8 mouse cellular contexts compared by ENCODE assay signal in the genomic region with DNA sequence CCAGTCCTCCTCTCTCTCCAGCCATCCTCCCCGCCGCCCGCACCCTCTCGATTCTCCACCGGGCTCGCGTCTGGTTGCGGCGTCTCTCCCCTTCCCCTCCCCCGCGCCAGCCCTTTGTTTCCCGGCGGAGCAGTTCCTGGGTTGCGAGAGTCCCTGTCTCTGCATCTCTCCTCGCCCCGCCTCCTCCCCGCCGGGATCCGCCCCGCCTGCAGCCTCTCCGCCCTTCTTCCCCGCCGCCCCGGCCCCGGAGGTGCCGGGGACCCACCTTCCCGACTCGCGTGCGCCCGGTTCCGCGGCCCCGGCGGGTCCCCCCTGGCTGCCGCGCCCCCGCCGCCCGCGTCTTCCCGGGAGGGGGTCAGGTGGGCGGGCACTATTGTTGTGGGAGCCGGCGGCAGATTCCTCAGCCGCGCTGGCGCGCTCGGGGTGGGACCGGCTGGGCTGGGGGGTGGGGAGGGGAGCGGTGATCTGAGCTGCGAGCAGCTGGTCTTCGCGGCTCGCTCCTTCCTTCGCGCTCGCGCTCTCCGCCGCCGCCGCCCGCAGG. TPM values are rescaled to one million over a fixed set of nuclear protein-coding genes. Genes with fewer than 3 reads are reported as not detected.
DNase-seq lines count a peak whose midpoint lies in the region; ATAC-seq and TF ChIP-seq lines count a peak whose summit lies in the region.

No protein-coding gene starts in this region.

- H3K36me3 ChIP-seq in embryonic facial prominence, embryonic 15.5 days, result peaks cover 5% of the 10 kb centered on the region; the same call in 1 of the 2 replicates
- no peaks in the 10 kb centered on the region for H3K36me3 ChIP-seq in heart, embryonic 12.5 days
- H3K36me3 ChIP-seq in kidney, embryonic 16.5 days (ENCODE audit: insufficient read depth, low read length), result no peaks in the 10 kb centered on the region
- no peaks in the 10 kb centered on the region for H3K36me3 ChIP-seq in liver, embryonic 11.5 days (ENCODE audit: control insufficient read depth, insufficient read depth, low read length)
- no peaks in the 10 kb centered on the region for H3K36me3 ChIP-seq in myocyte (ENCODE audit: control insufficient read depth, insufficient read depth)
- H3K36me3 ChIP-seq in stomach, embryonic 15.5 days, result no peaks in the 10 kb centered on the region

- H3K9me3 ChIP-seq in embryonic facial prominence, embryonic 15.5 days (replicated peaks), result no peaks in the 10 kb centered on the region
- no peaks in the 10 kb centered on the region for H3K9me3 ChIP-seq in heart, embryonic 12.5 days (replicated peaks)
- no peaks in the 10 kb centered on the region for H3K9me3 ChIP-seq in kidney, embryonic 16.5 days (ENCODE audit: low read length)
- no peaks in the 10 kb centered on the region for H3K9me3 ChIP-seq in liver, embryonic 11.5 days (ENCODE audit: control insufficient read depth, low read length)
- no peaks in the 10 kb centered on the region for H3K9me3 ChIP-seq in stomach, embryonic 15.5 days

- H3K4me2 ChIP-seq in embryonic facial prominence, embryonic 15.5 days (replicated peaks), result peak overlapping the region; percentile 87
- H3K4me2 ChIP-seq in heart, embryonic 12.5 days, result peak overlapping the region; percentile 81
- H3K4me2 ChIP-seq in kidney, embryonic 16.5 days (replicated peaks; ENCODE audit: low read depth, low read length), result peak overlapping the region; percentile 99
- H3K4me2 ChIP-seq in liver, embryonic 11.5 days, result peak overlapping the region; percentile 98
- peak overlapping the region; percentile 98 for H3K4me2 ChIP-seq in myocyte (ENCODE audit: low read depth)
- peak overlapping the region; percentile 94 for H3K4me2 ChIP-seq in stomach, embryonic 15.5 days

- 1% methylated on average over 50 of the region's 65 CpGs for WGBS in embryonic facial prominence, embryonic 15.5 days
- 1% methylated on average over 52 of the region's 65 CpGs for WGBS in heart, embryonic 12.5 days
- WGBS in kidney, embryonic 16.5 days, result under 1% methylated on average over 40 of the region's 65 CpGs
- under 1% methylated on average over 60 of the region's 65 CpGs for WGBS in liver, embryonic 11.5 days
- WGBS in stomach, embryonic 15.5 days, result under 1% methylated on average over 56 of the region's 65 CpGs

- peak; percentile 63 for TF ChIP-seq POLR2A in myocyte (IDR thresholded peaks at IDR 0.05; ENCODE audit: insufficient read length, low read depth)

- peak overlapping the region; percentile 71 for H3K9ac ChIP-seq in embryonic facial prominence, embryonic 15.5 days
- peak overlapping the region; percentile 80 for H3K9ac ChIP-seq in heart, embryonic 12.5 days
- peak overlapping the region; percentile 89 for H3K9ac ChIP-seq in kidney, embryonic 16.5 days (replicated peaks; ENCODE audit: low read length)
- H3K9ac ChIP-seq in liver, embryonic 11.5 days (ENCODE audit: low read depth, low read length), result peak overlapping the region; percentile 60
- peak overlapping the region; percentile 60 for H3K9ac ChIP-seq in stomach, embryonic 15.5 days

- H3K79me2 ChIP-seq in myocyte (ENCODE audit: control insufficient read depth, insufficient read depth), result no peaks in the 10 kb centered on the region

- peaks cover 8% of the 10 kb centered on the region; the same call in 1 of the 2 replicates for H3K27me3 ChIP-seq in embryonic facial prominence, embryonic 15.5 days
- peaks cover 78% of the 10 kb centered on the region for H3K27me3 ChIP-seq in heart, embryonic 12.5 days (replicated peaks)
- H3K27me3 ChIP-seq in kidney, embryonic 16.5 days (ENCODE audit: insufficient read depth, low read length), result peaks cover 22% of the 10 kb centered on the region
- H3K27me3 ChIP-seq in liver, embryonic 11.5 days (replicated peaks; ENCODE audit: control insufficient read depth, insufficient read depth, low read length), result peaks cover 90% of the 10 kb centered on the region
- no peaks in the 10 kb centered on the region for H3K27me3 ChIP-seq in myocyte (ENCODE audit: control insufficient read depth, insufficient read depth, insufficient read length)
- H3K27me3 ChIP-seq in stomach, embryonic 15.5 days (replicated peaks), result peaks cover 22% of the 10 kb centered on the region

- peaks cover 61% of the 10 kb centered on the region for H3K4me1 ChIP-seq in embryonic facial prominence, embryonic 15.5 days
- peaks cover 45% of the 10 kb centered on the region for H3K4me1 ChIP-seq in heart, embryonic 12.5 days (replicated peaks)
- H3K4me1 ChIP-seq in kidney, embryonic 16.5 days (ENCODE audit: insufficient read depth, low read length), result peaks cover 58% of the 10 kb centered on the region
- H3K4me1 ChIP-seq in liver, embryonic 11.5 days (replicated peaks; ENCODE audit: control insufficient read depth, insufficient read depth, low read length), result peaks cover 22% of the 10 kb centered on the region
- peaks cover 48% of the 10 kb centered on the region for H3K4me1 ChIP-seq in stomach, embryonic 15.5 days

- peak; percentile 45 to 46 for DNase-seq in B cell, adult 2 months
- peak; percentile 49 to 53 for DNase-seq in adrenal gland, postnatal 4 days (ENCODE audit: low spot score in 2 of 2)
- peak; percentile 83 for DNase-seq in liver, embryonic 11.5 days (ENCODE audit: low spot score)

- peak; percentile 76 for ATAC-seq in embryonic facial prominence, embryonic 15.5 days (ENCODE audit: insufficient number of reproducible peaks, low FRiP score, low TSS enrichment, low read depth)
- peak; percentile 54 for ATAC-seq in heart, embryonic 12.5 days (ENCODE audit: insufficient number of reproducible peaks, low FRiP score)
- peak; percentile 64 for ATAC-seq in kidney, embryonic 16.5 days (ENCODE audit: low FRiP score, low TSS enrichment)
- peak; percentile 46; the same call in 1 of the 2 replicates for ATAC-seq in liver, embryonic 11.5 days (replicated peaks; ENCODE audit: low FRiP score)
- ATAC-seq in stomach, embryonic 15.5 days (ENCODE audit: insufficient read depth, low FRiP score, low read depth), result peak; percentile 51

- H3ac ChIP-seq in myocyte (ENCODE audit: control insufficient read depth, insufficient read length), result peak overlapping the region; percentile 3

- peak overlapping the region; percentile 75 for H3K4me3 ChIP-seq in embryonic facial prominence, embryonic 15.5 days (replicated peaks)
- peak overlapping the region; percentile 76 for H3K4me3 ChIP-seq in heart, embryonic 12.5 days
- peak overlapping the region; percentile 86 for H3K4me3 ChIP-seq in kidney, embryonic 16.5 days (ENCODE audit: low read length)
- H3K4me3 ChIP-seq in liver, embryonic 11.5 days (ENCODE audit: low read depth, low read length), result peak overlapping the region; percentile 76
- peak overlapping the region; percentile 46 for H3K4me3 ChIP-seq in myocyte
- H3K4me3 ChIP-seq in stomach, embryonic 15.5 days (replicated peaks), result peak overlapping the region; percentile 89

- H3K27ac ChIP-seq in embryonic facial prominence, embryonic 15.5 days (replicated peaks), result peak overlapping the region; percentile 89
- H3K27ac ChIP-seq in heart, embryonic 12.5 days (ENCODE audit: poor library complexity, severe bottlenecking), result no peak overlapping the region; the same call in 1 of the 2 replicates
- peak overlapping the region; percentile 79 for H3K27ac ChIP-seq in kidney, embryonic 16.5 days (ENCODE audit: low read length)
- peak overlapping the region; percentile 38 for H3K27ac ChIP-seq in liver, embryonic 11.5 days (ENCODE audit: low read depth, low read length)
- H3K27ac ChIP-seq in stomach, embryonic 15.5 days, result peak overlapping the region; percentile 77

TF ChIP-seq in myocyte, 11 proteins besides CTCF, POLR2A, EP300 and RAD21 (continues in another document):
- TF ChIP-seq CEBPB (IDR thresholded peaks at IDR 0.05; ENCODE audit: insufficient read depth, poor library complexity, severe bottlenecking) (no peak), E2F4 (IDR thresholded peaks at IDR 0.05; ENCODE audit: insufficient read depth) (no peak)

RNA-seq across cellular contexts. Expression of a gene that starts 4.0 kb away (rescaled TPM):
- 10 to 100 TPM; 28.6 to 34.5 TPM for total RNA-seq in adrenal gland, postnatal 4 days (2021)
- 45.7 and 48.2 TPM in 2 replicates for polyA plus RNA-seq in embryonic facial prominence, embryonic 15.5 days (2015; fragmentation: Nextera tagmentation; extraction: Ambion mirVana)
- polyA plus RNA-seq in heart, embryonic 12.5 days (2016; fragmentation: Nextera tagmentation; extraction: Ambion mirVana), result 9.5 and 10.3 TPM in 2 replicates
- polyA plus RNA-seq in kidney, embryonic 16.5 days (2015; fragmentation: Nextera tagmentation; extraction: Ambion mirVana), result 34.4 and 34.9 TPM in 2 replicates
- polyA plus RNA-seq in liver, embryonic 11.5 days (2014; fragmentation: Nextera tagmentation; extraction: Ambion mirVana), result 13.2 TPM in 2 replicates
- polyA plus RNA-seq in myocyte (2012; fragmentation: generic; extraction: Trizol), result 80.8 TPM
- polyA plus RNA-seq in stomach, embryonic 15.5 days (2015; fragmentation: Nextera tagmentation; extraction: Ambion mirVana), result 29.0 and 32.2 TPM in 2 replicates

RNA-seq across cellular contexts. Expression of a gene that starts 24.7 kb away (rescaled TPM):
- 10 to 100 TPM; 78.0 to 83.3 TPM for total RNA-seq in adrenal gland, postnatal 4 days (2021)
- 18.1 and 19.6 TPM in 2 replicates for polyA plus RNA-seq in embryonic facial prominence, embryonic 15.5 days (2015; fragmentation: Nextera tagmentation; extraction: Ambion mirVana)
- polyA plus RNA-seq in heart, embryonic 12.5 days (2016; fragmentation: Nextera tagmentation; extraction: Ambion mirVana), result 46.7 and 46.8 TPM in 2 replicates
- 24.4 and 26.0 TPM in 2 replicates for polyA plus RNA-seq in kidney, embryonic 16.5 days (2015; fragmentation: Nextera tagmentation; extraction: Ambion mirVana)
- 8.3 and 12.3 TPM in 2 replicates for polyA plus RNA-seq in liver, embryonic 11.5 days (2014; fragmentation: Nextera tagmentation; extraction: Ambion mirVana)
- 32.4 TPM for polyA plus RNA-seq in myocyte (2012; fragmentation: generic; extraction: Trizol)
- 21.9 and 22.5 TPM in 2 replicates for polyA plus RNA-seq in stomach, embryonic 15.5 days (2015; fragmentation: Nextera tagmentation; extraction: Ambion mirVana)

RNA-seq across cellular contexts. Expression of a gene that starts 28.1 kb away (rescaled TPM):
- 10 to 100 TPM; 76.4 to 85.9 TPM for total RNA-seq in adrenal gland, postnatal 4 days (2021)
- polyA plus RNA-seq in embryonic facial prominence, embryonic 15.5 days (2015; fragmentation: Nextera tagmentation; extraction: Ambion mirVana), result 25.1 and 27.9 TPM in 2 replicates
- polyA plus RNA-seq in heart, embryonic 12.5 days (2016; fragmentation: Nextera tagmentation; extraction: Ambion mirVana), result 15.0 and 16.4 TPM in 2 replicates
- 19.0 and 27.1 TPM in 2 replicates for polyA plus RNA-seq in kidney, embryonic 16.5 days (2015; fragmentation: Nextera tagmentation; extraction: Ambion mirVana)
- 18.8 and 19.4 TPM in 2 replicates for polyA plus RNA-seq in liver, embryonic 11.5 days (2014; fragmentation: Nextera tagmentation; extraction: Ambion mirVana)
- 102 TPM for polyA plus RNA-seq in myocyte (2012; fragmentation: generic; extraction: Trizol)
- 22.9 and 26.8 TPM in 2 replicates for polyA plus RNA-seq in stomach, embryonic 15.5 days (2015; fragmentation: Nextera tagmentation; extraction: Ambion mirVana)

RNA-seq across cellular contexts. Expression of a gene that starts 42.6 kb away (rescaled TPM):
- 1 to 10 TPM; 1.1 to 1.9 TPM for total RNA-seq in adrenal gland, postnatal 4 days (2021)
- 0.60 and 1.1 TPM in 2 replicates for polyA plus RNA-seq in embryonic facial prominence, embryonic 15.5 days (2015; fragmentation: Nextera tagmentation; extraction: Ambion mirVana)
- 0.91 and 1.1 TPM in 2 replicates for polyA plus RNA-seq in heart, embryonic 12.5 days (2016; fragmentation: Nextera tagmentation; extraction: Ambion mirVana)
- polyA plus RNA-seq in kidney, embryonic 16.5 days (2015; fragmentation: Nextera tagmentation; extraction: Ambion mirVana), result 0.45 and 0.75 TPM in 2 replicates
- polyA plus RNA-seq in liver, embryonic 11.5 days (2014; fragmentation: Nextera tagmentation; extraction: Ambion mirVana), result 0.60 and 0.68 TPM in 2 replicates
- 14.4 TPM for polyA plus RNA-seq in myocyte (2012; fragmentation: generic; extraction: Trizol)
- 1.3 and 1.4 TPM in 2 replicates for polyA plus RNA-seq in stomach, embryonic 15.5 days (2015; fragmentation: Nextera tagmentation; extraction: Ambion mirVana)
